Mouse (Mus musculus) stomach, postnatal 0 days (tissue): ENCODE data around the gene Aurkaip1.

Experiments
- CTCF ChIP-seq: IDR thresholded peaks from 2 replicates; pipeline ENCODE4 v1.5.1; 2016; ENCODE audit warnings: antibody characterized with exemption, low read depth, mild to moderate bottlenecking, moderate library complexity
- EP300 ChIP-seq: optimal IDR thresholded peaks from 2 replicates; pipeline ENCODE3; 2016; ENCODE audit warnings: antibody characterized with exemption

- TF ChIP-seq EP300, result no peak
- no peak for TF ChIP-seq CTCF
Observed at GRCm38 (mm10) chr4:155790650-155791161, 40.4 kb upstream of the Aurkaip1 start.
